Mouse (Mus musculus) embryonic facial prominence, embryonic 11.5 days (tissue): Measurements from ENCODE around the gene 4933428G20Rik. TPM values are rescaled to one million over a fixed set of nuclear protein-coding genes. Genes with fewer than 3 reads are reported as not detected.
A peak's percentile ranks its signal among the peaks of the same experiment; 100 is the strongest.

Experiments used
- ATAC-seq: fragments of 200-750 bp; cut with Nextera tagmentation; replicated peaks from 2 replicates; pipeline ENCODE4 v1.8.0; 2017; ENCODE audit warnings: low read depth; ENCODE audit not compliant: insufficient number of reproducible peaks, low FRiP score, low TSS enrichment
- DNase-seq: peaks from one replicate; pipeline ENCODE4 v3.0.0-alpha.2; 2015; ENCODE audit warnings: low spot score
- H3K27ac ChIP-seq: fragments of 300-500 bp; sonication (generic); replicated peaks from 2 replicates; pipeline ENCODE4 v1.5.1; 2014; ENCODE audit warnings: mild to moderate bottlenecking, low read depth, low read length, control low read depth
- H3K27me3 ChIP-seq: fragments of 300-500 bp; sonication (generic); 2 replicates; pipeline ENCODE4 v1.6.1; 2014; ENCODE audit warnings: mild to moderate bottlenecking, low read length, moderate library complexity, mixed read lengths; ENCODE audit not compliant: control insufficient read depth, insufficient read depth
- H3K36me3 ChIP-seq: fragments of 300-500 bp; sonication (generic); replicated peaks from 2 replicates; pipeline ENCODE4 v1.6.1; 2014; ENCODE audit warnings: low read depth, mild to moderate bottlenecking, low read length, moderate library complexity, mixed read lengths; ENCODE audit not compliant: control insufficient read depth, insufficient read depth
- H3K4me1 ChIP-seq: fragments of 300-500 bp; sonication (generic); 2 replicates; pipeline ENCODE4 v1.6.1; 2014; ENCODE audit warnings: low read length, mixed read lengths; ENCODE audit not compliant: control insufficient read depth, insufficient read depth
- H3K4me2 ChIP-seq: fragments of 300-500 bp; sonication (generic); 2 replicates; pipeline ENCODE4 v1.6.1; 2014; ENCODE audit warnings: low read depth, mild to moderate bottlenecking, control low read depth, low read length, moderate library complexity
- H3K4me3 ChIP-seq: fragments of 300-500 bp; sonication (generic); 2 replicates; pipeline ENCODE4 v1.5.1; 2014; ENCODE audit warnings: low read depth, low read length, control low read depth
- H3K9ac ChIP-seq: fragments of 300-500 bp; sonication (generic); replicated peaks from 2 replicates; pipeline ENCODE4 v1.6.1; 2014; ENCODE audit warnings: mild to moderate bottlenecking, control low read depth, low read length
- H3K9me3 ChIP-seq: fragments of 300-500 bp; sonication (generic); replicated peaks from 2 replicates; pipeline ENCODE4 v1.6.1; 2016; ENCODE audit warnings: mild to moderate bottlenecking, low read length, inconsistent platforms, mixed read lengths; ENCODE audit not compliant: control insufficient read depth
- WGBS: fragments of 180-500 bp; shearing (Covaris S2); extraction: QIAGEN DNeasy Blood & Tissue Kit; methylation state at CpG from one replicate; pipeline ENCODE4 v1.1.7; 2014; 5-methylcytosine and 5-hydroxymethylcytosine counted together
- polyA plus RNA-seq: library from polyadenylated mRNA; unstranded; fragments of >200 nt; fragmentation: Nextera tagmentation; extraction: Ambion mirVana; gene quantifications from 2 replicates; pipeline ENCODE4 v1.2.1, GENCODE M21; 2014

4933428G20Rik gene
- polyA plus RNA-seq, 1 experiment from 2014 or later = not detected

DNA sequence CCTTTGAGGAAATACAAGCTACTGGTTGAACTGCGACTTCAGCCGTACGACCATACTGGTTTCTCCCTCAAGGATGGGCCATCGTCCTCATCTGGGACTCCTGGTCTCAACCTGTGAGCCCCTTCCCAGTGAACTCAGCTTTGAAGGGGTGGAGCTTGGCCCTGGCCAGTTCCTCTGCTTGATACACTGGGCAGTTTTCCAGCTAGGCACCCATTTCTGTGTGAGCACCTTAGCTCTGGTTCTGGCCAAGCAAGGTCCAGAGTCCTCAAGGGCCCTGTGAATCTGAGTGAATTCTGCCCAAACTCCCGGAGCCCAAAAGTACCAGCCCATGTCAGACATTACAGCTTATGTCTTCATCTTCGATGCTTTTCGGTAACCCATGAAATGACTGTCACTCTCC is 20.4 kb upstream of the 4933428G20Rik start:
- no peak for ATAC-seq
- Histone ChIP-seq H3K27me3 (no peaks in the 10 kb centered on the region), H3K4me3 (no peak overlapping the region), H3K9ac (no peak overlapping the region), H3K36me3 (no peaks in the 10 kb centered on the region), H3K4me1 (peaks cover 7% of the 10 kb centered on the region; the same call in 1 of the 2 replicates), H3K27ac (no peak overlapping the region), H3K9me3 (no peaks in the 10 kb centered on the region), H3K4me2 (no peak overlapping the region)
- WGBS = 90% methylated on average over 7 of the region's 7 CpGs
- no peak for DNase-seq

DNA sequence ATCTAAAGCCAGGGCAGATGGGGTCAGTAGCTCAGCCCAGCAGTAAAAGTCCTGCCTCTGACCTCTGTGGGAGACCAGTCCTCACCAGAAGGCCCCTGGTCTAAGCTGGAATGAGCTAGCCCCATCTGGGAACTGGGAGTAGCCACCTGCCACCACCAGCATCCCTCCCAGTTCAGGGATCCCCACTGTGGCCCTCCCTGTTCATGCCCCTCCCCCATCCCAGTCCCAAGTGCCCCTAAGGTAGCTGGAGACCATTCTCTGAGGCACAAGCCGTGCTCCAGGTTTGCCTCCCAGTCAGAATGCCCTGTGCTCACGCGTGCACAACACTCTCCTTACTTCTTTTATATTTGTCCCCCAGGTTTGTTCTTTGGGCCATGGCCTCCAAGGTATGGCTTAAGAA is 12.9 kb upstream of the 4933428G20Rik start:
- no peak overlapping the region for H3K27ac ChIP-seq
- no peaks in the 10 kb centered on the region for H3K36me3 ChIP-seq
- no peak for DNase-seq
- H3K4me2 ChIP-seq = no peak overlapping the region
- peaks cover 4% of the 10 kb centered on the region for H3K4me1 ChIP-seq
- no peaks in the 10 kb centered on the region for H3K27me3 ChIP-seq
- no peaks in the 10 kb centered on the region for H3K9me3 ChIP-seq
- no peak overlapping the region for H3K9ac ChIP-seq
- WGBS = 75% methylated on average over 3 of the region's 3 CpGs
- ATAC-seq = no peak
- no peak overlapping the region for H3K4me3 ChIP-seq

DNA sequence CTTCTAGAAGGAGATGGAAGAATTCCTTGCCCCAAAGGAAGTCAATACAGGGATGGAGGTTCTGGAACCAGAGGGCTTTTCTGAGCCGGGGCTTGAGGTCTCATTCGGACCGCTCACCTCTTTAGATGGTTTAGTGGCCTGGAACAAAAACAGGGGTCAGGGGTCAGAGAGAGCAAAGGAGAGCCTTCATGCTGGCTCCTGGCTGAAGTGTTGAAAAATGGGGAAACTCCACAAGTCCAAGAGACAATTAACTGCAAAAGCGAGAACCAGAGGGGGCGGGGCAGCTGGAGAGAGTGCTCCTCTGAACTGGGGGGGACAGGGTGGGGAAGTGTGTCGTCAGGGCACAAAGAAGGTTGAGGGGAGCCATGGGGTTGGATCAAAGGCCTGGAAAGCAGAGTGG is 12.4 kb upstream of the 4933428G20Rik start:
- H3K36me3 ChIP-seq = no peaks in the 10 kb centered on the region
- H3K4me1 ChIP-seq = peaks cover 4% of the 10 kb centered on the region
- H3K4me2 ChIP-seq = no peak overlapping the region
- no peak overlapping the region for H3K9ac ChIP-seq
- no peaks in the 10 kb centered on the region for H3K9me3 ChIP-seq
- H3K4me3 ChIP-seq = no peak overlapping the region
- ATAC-seq (no peak), DNase-seq (no peak)
- no peak overlapping the region for H3K27ac ChIP-seq
- no peaks in the 10 kb centered on the region for H3K27me3 ChIP-seq
- WGBS = 52% methylated on average over 6 of the region's 6 CpGs

DNA sequence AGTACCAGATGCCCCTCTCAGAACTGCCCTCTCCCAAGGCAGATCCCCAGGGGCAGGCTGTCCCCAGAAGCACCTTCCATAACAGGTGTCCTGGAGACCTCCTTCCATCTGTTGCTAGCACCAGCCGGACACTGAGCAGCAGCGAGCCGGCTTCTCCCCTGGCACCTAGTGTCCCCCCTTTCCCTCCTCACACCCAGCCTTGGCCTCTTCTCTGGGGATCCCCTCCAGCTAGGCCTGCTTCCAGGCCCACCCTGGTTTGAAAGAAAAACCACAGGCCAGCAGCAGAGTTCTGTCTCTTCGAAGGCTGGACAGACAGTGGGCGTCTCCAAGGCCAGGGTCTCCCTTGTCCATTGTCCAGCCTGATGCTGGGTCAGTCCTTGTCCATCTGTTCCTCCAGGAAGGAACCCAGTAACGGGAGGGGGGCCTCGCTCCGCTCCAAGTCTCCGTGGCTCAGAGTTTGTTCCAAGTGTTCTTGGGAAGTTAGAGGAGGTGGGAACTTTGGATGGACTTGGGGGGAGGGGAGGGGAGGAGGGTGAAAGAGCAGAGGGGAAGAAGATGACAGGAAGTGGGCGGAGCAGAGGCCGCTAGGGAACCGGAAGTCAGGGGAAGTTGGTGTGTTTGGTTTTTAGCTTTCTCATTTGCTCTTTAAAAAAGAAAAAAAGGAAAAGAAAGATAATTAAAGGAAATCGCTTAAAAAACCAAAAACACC is 11.7 kb upstream of the 4933428G20Rik start:
- Histone ChIP-seq H3K27me3 (no peaks in the 10 kb centered on the region), H3K4me1 (peaks cover 4% of the 10 kb centered on the region), H3K36me3 (no peaks in the 10 kb centered on the region), H3K27ac (0 out of 2 replicates have a peak overlapping the region, but pooled peaks have one; percentile 3), H3K9ac (no peak overlapping the region; the same call in 1 of the 2 replicates), H3K4me2 (no peak overlapping the region), H3K4me3 (no peak overlapping the region), H3K9me3 (no peaks in the 10 kb centered on the region)
- 46% methylated on average over 13 of the region's 13 CpGs for WGBS
- ATAC-seq (no peak; the same call in 1 of the 2 replicates), DNase-seq (peak; percentile 46)

DNA sequence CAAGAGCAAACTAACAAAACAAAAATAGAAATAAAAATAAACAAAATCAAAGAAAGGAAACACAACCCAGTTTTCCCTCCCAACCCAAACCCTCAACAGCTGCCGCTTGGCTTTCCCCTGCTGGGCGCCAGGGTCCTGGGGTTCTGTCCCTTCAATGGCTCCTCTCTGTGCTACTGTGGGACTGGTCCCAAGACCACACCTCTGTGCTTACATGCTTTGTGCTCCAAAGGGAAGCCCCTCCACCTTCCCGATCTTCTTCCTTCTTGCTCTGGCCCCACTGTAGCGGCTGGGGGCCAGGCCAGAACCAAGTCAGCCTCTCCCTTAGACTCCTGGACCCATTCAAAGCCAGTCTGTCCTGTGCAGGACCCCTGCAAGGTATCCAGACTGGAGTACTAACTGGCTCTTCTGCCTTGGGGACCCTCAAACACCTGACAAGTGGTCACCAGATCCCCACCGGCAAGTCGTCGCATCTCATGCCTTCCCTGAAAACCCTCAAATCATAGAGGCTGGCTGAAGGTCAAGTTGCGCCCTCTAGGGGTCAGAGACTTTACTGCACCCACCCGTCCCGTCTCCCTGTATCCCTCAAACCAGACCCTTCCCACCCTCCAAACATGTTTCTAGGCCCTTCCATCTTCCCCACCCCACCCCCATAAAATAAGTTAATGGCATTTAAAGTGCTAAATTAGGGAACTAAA is 11.0 kb upstream of the 4933428G20Rik start:
- Histone ChIP-seq H3K27me3 (no peaks in the 10 kb centered on the region), H3K9me3 (no peaks in the 10 kb centered on the region), H3K4me1 (peaks cover 4% of the 10 kb centered on the region), H3K4me3 (no peak overlapping the region), H3K9ac (no peak overlapping the region), H3K4me2 (no peak overlapping the region), H3K27ac (no peak overlapping the region), H3K36me3 (no peaks in the 10 kb centered on the region)
- no peak for ATAC-seq
- WGBS = 28% methylated on average over 10 of the region's 10 CpGs
- DNase-seq = peak; percentile 79

DNA sequence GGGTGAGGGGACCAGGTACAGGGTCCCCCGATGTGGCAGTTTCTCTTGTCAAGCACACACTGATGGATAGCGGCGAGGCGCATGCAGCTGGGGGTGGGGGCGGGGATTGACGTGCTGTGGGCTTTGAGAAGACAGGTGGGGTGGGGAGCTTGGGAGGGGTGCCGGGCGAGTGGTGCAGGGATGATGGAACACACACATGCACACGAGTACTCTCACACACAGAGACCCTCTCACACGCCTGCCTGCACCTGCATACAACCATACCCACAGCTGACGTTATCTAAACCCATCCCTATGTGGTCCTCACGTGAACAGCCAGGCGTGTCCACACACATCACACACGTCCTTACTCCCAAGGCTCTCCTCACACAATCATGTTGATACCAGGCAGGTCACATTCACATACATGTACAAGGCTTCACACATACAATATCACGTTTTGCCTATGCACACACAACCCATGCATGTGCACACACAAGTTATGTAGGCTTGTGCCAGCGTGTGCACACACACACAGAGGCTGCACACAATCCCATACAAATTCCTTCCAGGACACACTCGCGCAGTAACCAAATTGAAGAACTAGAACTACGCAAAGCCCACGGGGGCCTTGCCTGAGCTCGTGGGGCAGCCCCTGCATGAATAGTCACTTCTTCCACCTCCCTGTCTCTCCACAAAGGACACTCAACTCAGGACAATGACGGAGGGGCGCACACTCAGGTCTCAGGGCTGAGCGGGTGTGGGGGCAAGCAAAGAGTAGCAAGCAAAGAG is 9.8 kb upstream of the 4933428G20Rik start:
- Histone ChIP-seq H3K27me3 (no peaks in the 10 kb centered on the region), H3K9ac (no peak overlapping the region), H3K36me3 (no peaks in the 10 kb centered on the region), H3K4me1 (peaks cover 4% of the 10 kb centered on the region), H3K4me3 (no peak overlapping the region), H3K9me3 (no peaks in the 10 kb centered on the region), H3K4me2 (no peak overlapping the region), H3K27ac (no peak overlapping the region)
- ATAC-seq (no peak), DNase-seq (no peak)
- 68% methylated on average over 24 of the region's 24 CpGs for WGBS

DNA sequence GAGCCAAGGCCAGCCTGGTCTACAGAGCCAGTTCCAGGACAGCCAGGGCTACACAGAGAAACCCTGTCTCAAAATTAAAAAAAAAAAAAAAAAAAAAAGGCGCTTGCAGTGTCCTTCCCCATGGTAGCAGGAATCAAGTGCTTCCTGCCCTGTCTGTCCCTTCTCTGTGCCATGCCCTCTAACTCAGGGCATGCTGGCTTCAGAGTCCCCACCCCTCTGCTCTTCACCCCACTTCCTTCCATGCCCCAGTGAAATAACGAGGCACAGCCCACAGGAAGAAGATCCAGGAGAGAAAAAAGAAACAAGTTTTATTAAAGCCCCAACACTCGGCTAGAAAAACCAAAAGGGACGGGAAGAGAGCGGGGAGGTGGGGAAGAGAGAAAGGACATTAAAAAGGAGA is 8.9 kb upstream of the 4933428G20Rik start:
- Histone ChIP-seq H3K4me3 (no peak overlapping the region), H3K4me2 (no peak overlapping the region), H3K36me3 (no peaks in the 10 kb centered on the region), H3K27me3 (no peaks in the 10 kb centered on the region), H3K27ac (no peak overlapping the region), H3K4me1 (peaks cover 4% of the 10 kb centered on the region), H3K9me3 (no peaks in the 10 kb centered on the region), H3K9ac (no peak overlapping the region)
- WGBS = 50% methylated on average over 5 of the region's 5 CpGs
- ATAC-seq = no peak
- DNase-seq = no peak

DNA sequence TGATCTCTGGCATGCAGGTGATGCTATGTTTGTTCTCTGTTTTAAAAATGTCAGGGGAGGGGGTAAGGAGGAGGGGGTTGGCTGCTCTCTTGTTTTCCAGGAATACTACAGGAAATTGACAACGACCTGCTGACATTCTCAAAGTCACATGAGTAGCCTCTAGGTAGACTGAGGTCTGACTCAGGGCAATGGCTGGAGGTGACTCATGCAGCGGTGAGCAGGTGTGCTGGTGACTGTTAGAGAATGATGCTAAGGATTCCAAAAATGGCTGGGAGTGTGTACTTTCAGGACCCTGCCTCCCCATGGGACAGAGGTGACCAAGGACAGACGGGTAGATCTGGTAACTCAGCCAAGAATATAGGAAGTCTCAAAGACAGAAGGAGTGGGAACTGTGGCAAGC is 8.1 kb upstream of the 4933428G20Rik start:
- Histone ChIP-seq H3K9me3 (no peaks in the 10 kb centered on the region), H3K27ac (no peak overlapping the region), H3K4me1 (peaks cover 4% of the 10 kb centered on the region), H3K4me3 (no peak overlapping the region), H3K9ac (no peak overlapping the region), H3K4me2 (no peak overlapping the region), H3K27me3 (no peaks in the 10 kb centered on the region), H3K36me3 (no peaks in the 10 kb centered on the region)
- 66% methylated on average over 3 of the region's 3 CpGs for WGBS
- DNase-seq (no peak), ATAC-seq (no peak)
